Mouse (Mus musculus): ENCODE results near the gene Acat2.
"Not testable (repeated sequence)": the region's sequence is repeated elsewhere in the genome, so short reads cannot be mapped to it uniquely, and the experiment has no call there.

The Acat2 gene

GRCm38 (mm10) chr17:12956664-12957063 lies 3.9 kb downstream of the Acat2 start:
- no peak for DNase-seq

- no peak for DNase-seq
Observed at GRCm38 (mm10) chr17:12949669-12950068, 10.9 kb downstream of the Acat2 start.

- DNase-seq, result no peak
Observed at GRCm38 (mm10) chr17:12942459-12943162, 17.9 kb downstream of the Acat2 start.

GRCm38 (mm10) chr17:12941543-12942260 lies 18.8 kb downstream of the Acat2 start:
- no peak for DNase-seq

GRCm38 (mm10) chr17:12940151-12940805 lies 20.3 kb downstream of the Acat2 start, which contains the start of gene Acat3:
Gene Acat3 (minus strand): TSS chr17:12940600.
- peak; percentile 65 for DNase-seq

- DNase-seq, result not testable (repeated sequence)
Observed at GRCm38 (mm10) chr17:12939377-12940148, 21.0 kb downstream of the Acat2 start.

- no peak for DNase-seq
Observed at GRCm38 (mm10) chr17:12938077-12938476, 22.5 kb downstream of the Acat2 start.

- no peak for DNase-seq
Observed at GRCm38 (mm10) chr17:12937412-12937970, 23.1 kb downstream of the Acat2 start.

- no peak for DNase-seq
Observed at GRCm38 (mm10) chr17:12935719-12936118, 24.8 kb downstream of the Acat2 start.

- not testable (repeated sequence) for DNase-seq
Observed at GRCm38 (mm10) chr17:12931576-12931975, 29.0 kb downstream of the Acat2 start.

- no peak for DNase-seq
Observed at GRCm38 (mm10) chr17:12925703-12926180, 34.8 kb downstream of the Acat2 start.

GRCm38 (mm10) chr17:12925001-12925400 lies 35.5 kb downstream of the Acat2 start:
- no peak for DNase-seq

- DNase-seq, result no peak
Observed at GRCm38 (mm10) chr17:12921073-12921472, 39.5 kb downstream of the Acat2 start.

GRCm38 (mm10) chr17:12916588-12917380 lies 43.8 kb downstream of the Acat2 start:
- DNase-seq, result peak; percentile 68

GRCm38 (mm10) chr17:12915881-12916583 lies 44.5 kb downstream of the Acat2 start, which contains the start of gene Mrpl18:
Gene Mrpl18 (minus strand): TSS chr17:12916345.
- DNase-seq, result peak; percentile 99

GRCm38 (mm10) chr17:12915488-12915880 lies 45.1 kb downstream of the Acat2 start, which contains the start of gene Tcp1:
Gene Tcp1 (plus strand): TSS chr17:12915701.
- DNase-seq, result no peak

- no peak for DNase-seq
Observed at GRCm38 (mm10) chr17:12910391-12910790, 50.2 kb downstream of the Acat2 start.

GRCm38 (mm10) chr17:12909361-12910280 lies 50.9 kb downstream of the Acat2 start, which contains the start of gene Pnldc1:
Gene Pnldc1 (minus strand): TSS chr17:12910230.
- DNase-seq, result no peak

GRCm38 (mm10) chr17:12906436-12906835 lies 54.1 kb downstream of the Acat2 start:
- DNase-seq, result no peak

Measured in cerebellum, adult 9-10 months (tissue).